Mouse (Mus musculus) forebrain, embryonic 11.5 days (tissue): ENCODE data around the gene Cfap126. TPM values are rescaled to one million over a fixed set of nuclear protein-coding genes. Genes with fewer than 3 reads are reported as not detected.
"Not testable (repeated sequence)": the region's sequence is repeated elsewhere in the genome, so short reads cannot be mapped to it uniquely, and the experiment has no call there.

ENCODE experiments used
- ATAC-seq: fragments of 200-750 bp; cut with Nextera tagmentation; replicated peaks from 2 replicates; pipeline ENCODE4 v1.8.0; 2017; ENCODE audit warnings: moderate TSS enrichment; ENCODE audit not compliant: low FRiP score
- DNase-seq: peaks from one replicate; pipeline ENCODE4 v3.0.0-alpha.2; 2017; ENCODE audit warnings: low spot score
- H3K27ac ChIP-seq: fragments of 300-500 bp; sonication (generic); 2 replicates; pipeline ENCODE4 v1.5.1; 2014; ENCODE audit warnings: low read depth, low read length
- H3K27me3 ChIP-seq: fragments of 300-500 bp; sonication (generic); 2 replicates; pipeline ENCODE4 v1.6.1; 2014; ENCODE audit warnings: mild to moderate bottlenecking, low read length, mixed read lengths; ENCODE audit not compliant: control insufficient read depth, insufficient read depth
- H3K36me3 ChIP-seq: fragments of 300-500 bp; sonication (generic); 2 replicates; pipeline ENCODE4 v1.6.1; 2014; ENCODE audit warnings: mild to moderate bottlenecking, low read length, moderate library complexity, mixed read lengths; ENCODE audit not compliant: control insufficient read depth, insufficient read depth
- H3K4me1 ChIP-seq: fragments of 300-500 bp; sonication (generic); replicated peaks from 2 replicates; pipeline ENCODE4 v1.6.1; 2014; ENCODE audit warnings: low read length, mixed read lengths; ENCODE audit not compliant: control insufficient read depth, insufficient read depth
- H3K4me2 ChIP-seq: fragments of 300-500 bp; sonication (generic); 2 replicates; pipeline ENCODE4 v1.6.1; 2014; ENCODE audit warnings: low read depth, mild to moderate bottlenecking, low read length, moderate library complexity, mixed read lengths; ENCODE audit not compliant: severe bottlenecking
- H3K4me3 ChIP-seq: fragments of 300-500 bp; sonication (generic); 2 replicates; pipeline ENCODE4 v1.5.1; 2014; ENCODE audit warnings: low read depth, low read length
- H3K9ac ChIP-seq: fragments of 300-500 bp; sonication (generic); 2 replicates; pipeline ENCODE4 v1.6.1; 2014; ENCODE audit warnings: low read length
- H3K9me3 ChIP-seq: fragments of 300-500 bp; sonication (generic); 2 replicates; pipeline ENCODE4 v1.6.1; 2016; ENCODE audit warnings: low read length, mixed read lengths; ENCODE audit not compliant: control insufficient read depth
- WGBS: fragments of 180-500 bp; shearing (Covaris S2); extraction: QIAGEN DNeasy Blood & Tissue Kit; methylation state at CpG from one replicate; pipeline ENCODE4 v1.1.7; 2014; 5-methylcytosine and 5-hydroxymethylcytosine counted together
- polyA plus RNA-seq: library from polyadenylated mRNA; unstranded; fragments of >200 nt; fragmentation: Nextera tagmentation; extraction: Ambion mirVana; gene quantifications from 2 replicates; pipeline ENCODE4 v1.2.1, GENCODE M21; 2014

Cfap126 gene
- polyA plus RNA-seq, 1 experiment from 2014 or later = 2.9 TPM

DNA sequence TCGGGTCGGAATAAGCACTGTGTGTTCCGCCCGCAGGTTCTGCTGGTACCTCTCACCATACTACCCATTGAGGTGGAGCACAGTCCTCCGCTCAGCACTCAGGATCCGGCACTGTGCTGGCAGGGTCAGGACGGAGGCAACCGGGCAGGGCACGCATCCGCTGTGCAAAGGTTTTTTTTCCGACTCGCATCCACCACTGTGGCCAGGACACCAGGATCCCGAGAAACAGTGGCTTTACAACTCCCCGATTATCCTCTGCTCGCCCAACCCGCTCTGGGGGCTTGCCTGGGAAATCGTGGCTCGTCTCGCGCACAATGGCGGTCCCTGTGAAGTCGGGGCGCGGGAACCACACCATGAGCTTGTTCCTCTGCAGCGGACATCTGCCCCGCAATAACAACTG lies 28.0 kb upstream of the Cfap126 start:
- DNase-seq = peak; percentile 72
- no peaks in the 10 kb centered on the region for H3K36me3 ChIP-seq
- no peaks in the 10 kb centered on the region for H3K9me3 ChIP-seq
- H3K27me3 ChIP-seq = peaks cover 9% of the 10 kb centered on the region
- no peaks in the 10 kb centered on the region for H3K4me1 ChIP-seq
- H3K4me2 ChIP-seq = peak overlapping the region; percentile 81
- no peak for ATAC-seq
- under 1% methylated on average over 26 of the region's 26 CpGs for WGBS
- H3K27ac ChIP-seq = no peak overlapping the region
- peak overlapping the region; percentile 48 for H3K4me3 ChIP-seq
- peak overlapping the region; percentile 62 for H3K9ac ChIP-seq

DNA sequence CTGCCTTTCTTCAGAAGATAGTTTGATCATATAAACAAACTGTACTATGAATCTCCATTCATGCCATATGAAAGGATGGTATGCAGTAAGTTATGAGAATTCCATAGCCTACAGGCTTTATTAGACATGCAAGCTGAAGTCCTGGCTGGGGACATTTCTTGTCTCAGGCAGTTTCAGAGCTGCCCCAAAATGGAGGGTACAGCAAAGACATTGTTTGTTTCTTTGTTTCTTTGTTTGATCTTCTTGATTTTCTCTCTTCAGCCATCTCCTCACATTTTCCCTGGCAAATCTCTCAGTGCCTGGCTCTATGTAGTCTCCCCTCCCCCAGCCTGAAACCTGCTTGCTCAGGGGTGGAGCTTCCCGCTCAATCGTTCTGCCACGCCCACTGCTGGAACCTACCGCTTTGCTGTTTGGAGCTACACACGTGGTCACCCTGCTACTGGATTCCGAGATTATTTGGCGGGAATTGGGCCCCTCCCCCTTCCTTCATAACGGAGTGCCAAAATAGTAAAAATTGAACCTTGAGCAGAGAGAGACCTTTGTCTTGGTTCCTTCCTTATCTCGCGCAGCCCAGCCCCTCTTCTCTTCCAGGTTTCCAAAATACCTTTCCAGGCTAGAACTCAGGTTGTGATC lies 25.4 kb upstream of the Cfap126 start:
- not testable (repeated sequence) for H3K9me3 ChIP-seq, H3K4me3 ChIP-seq, H3K4me1 ChIP-seq, H3K36me3 ChIP-seq, H3K9ac ChIP-seq, ATAC-seq, H3K27me3 ChIP-seq, H3K27ac ChIP-seq
- peak; percentile 60 for DNase-seq
- WGBS = under 1% methylated on average over 10 of the region's 10 CpGs
- peak overlapping the region; percentile 29; the same call in 1 of the 2 replicates for H3K4me2 ChIP-seq

DNA sequence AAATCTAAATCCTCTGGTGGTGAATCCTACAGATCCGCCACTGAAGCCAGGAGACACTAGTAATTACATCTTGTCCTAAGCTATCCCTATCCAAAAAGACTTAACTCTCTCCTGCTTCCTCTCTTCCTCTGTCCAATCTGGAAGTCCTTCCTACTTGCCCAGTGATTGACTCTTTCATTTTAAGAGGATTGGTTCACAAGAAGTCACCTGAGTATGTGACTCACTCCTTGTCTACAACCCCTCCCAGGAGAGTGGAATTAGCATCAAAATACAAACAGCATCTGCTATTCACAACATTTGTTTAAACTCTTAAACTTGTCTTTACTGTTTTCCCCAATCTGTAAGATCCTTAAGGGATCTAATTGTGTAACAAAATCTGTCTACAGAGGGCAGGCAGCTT lies 23.8 kb upstream of the Cfap126 start:
- no peak for ATAC-seq
- Histone ChIP-seq H3K4me1 (no peaks in the 10 kb centered on the region), H3K9ac (no peak overlapping the region), H3K27ac (no peak overlapping the region), H3K4me2 (no peak overlapping the region), H3K9me3 (no peaks in the 10 kb centered on the region), H3K27me3 (peaks cover 6% of the 10 kb centered on the region), H3K4me3 (no peak overlapping the region), H3K36me3 (no peaks in the 10 kb centered on the region)
- WGBS = 92% methylated on average over 1 of the region's 1 CpGs
- DNase-seq = no peak

DNA sequence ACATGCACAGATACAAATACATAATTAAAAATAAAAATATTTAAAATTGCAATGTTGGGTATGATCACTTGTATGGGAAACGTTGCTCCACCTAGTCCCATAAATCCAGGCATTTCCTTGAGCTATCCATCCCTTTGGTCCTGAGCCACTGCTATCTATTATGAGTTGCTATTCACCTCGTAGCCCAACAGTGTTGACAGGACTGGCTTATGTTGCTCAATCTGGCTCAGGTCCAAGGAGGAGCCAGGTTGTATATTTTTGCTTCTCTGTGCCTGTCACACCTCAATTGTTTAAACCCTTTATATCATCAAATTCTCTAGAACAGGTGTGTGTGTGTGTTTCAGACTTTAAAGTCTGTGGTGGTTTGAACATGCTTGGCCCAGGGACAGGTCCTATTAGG lies 23.0 kb upstream of the Cfap126 start:
- H3K9me3 ChIP-seq = no peaks in the 10 kb centered on the region
- H3K4me1 ChIP-seq = no peaks in the 10 kb centered on the region
- no peaks in the 10 kb centered on the region for H3K36me3 ChIP-seq
- 76% methylated on average over 2 of the region's 2 CpGs for WGBS
- H3K27ac ChIP-seq = no peak overlapping the region
- no peak overlapping the region for H3K4me3 ChIP-seq
- no peak for DNase-seq
- ATAC-seq = no peak
- H3K4me2 ChIP-seq = no peak overlapping the region
- H3K9ac ChIP-seq = no peak overlapping the region
- peaks cover 6% of the 10 kb centered on the region for H3K27me3 ChIP-seq

DNA sequence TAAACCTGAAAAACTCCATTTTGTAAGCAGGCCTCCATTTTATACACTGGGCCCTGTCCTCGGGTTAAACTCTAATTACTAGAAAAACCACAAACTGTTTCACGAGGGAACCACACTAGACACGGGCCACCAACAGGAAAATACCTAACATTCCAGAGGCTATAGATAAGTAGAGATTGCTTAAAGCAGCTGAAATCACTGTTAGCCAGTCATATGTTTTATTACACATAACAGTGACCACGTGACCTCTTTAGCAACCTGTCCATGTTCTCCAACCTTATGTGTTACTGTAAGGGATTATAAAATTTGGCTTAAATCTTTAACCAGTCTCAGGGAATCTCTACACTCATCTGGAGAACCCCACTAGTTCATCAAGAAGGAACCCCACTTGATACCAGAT lies 19.3 kb upstream of the Cfap126 start:
- H3K27me3 ChIP-seq = no peaks in the 10 kb centered on the region
- 78% methylated on average over 4 of the region's 4 CpGs for WGBS
- no peak overlapping the region for H3K9ac ChIP-seq
- H3K9me3 ChIP-seq = no peaks in the 10 kb centered on the region
- no peaks in the 10 kb centered on the region for H3K36me3 ChIP-seq
- no peak for DNase-seq
- no peak overlapping the region for H3K4me3 ChIP-seq
- H3K27ac ChIP-seq = no peak overlapping the region
- no peak for ATAC-seq
- no peaks in the 10 kb centered on the region for H3K4me1 ChIP-seq
- H3K4me2 ChIP-seq = no peak overlapping the region

DNA sequence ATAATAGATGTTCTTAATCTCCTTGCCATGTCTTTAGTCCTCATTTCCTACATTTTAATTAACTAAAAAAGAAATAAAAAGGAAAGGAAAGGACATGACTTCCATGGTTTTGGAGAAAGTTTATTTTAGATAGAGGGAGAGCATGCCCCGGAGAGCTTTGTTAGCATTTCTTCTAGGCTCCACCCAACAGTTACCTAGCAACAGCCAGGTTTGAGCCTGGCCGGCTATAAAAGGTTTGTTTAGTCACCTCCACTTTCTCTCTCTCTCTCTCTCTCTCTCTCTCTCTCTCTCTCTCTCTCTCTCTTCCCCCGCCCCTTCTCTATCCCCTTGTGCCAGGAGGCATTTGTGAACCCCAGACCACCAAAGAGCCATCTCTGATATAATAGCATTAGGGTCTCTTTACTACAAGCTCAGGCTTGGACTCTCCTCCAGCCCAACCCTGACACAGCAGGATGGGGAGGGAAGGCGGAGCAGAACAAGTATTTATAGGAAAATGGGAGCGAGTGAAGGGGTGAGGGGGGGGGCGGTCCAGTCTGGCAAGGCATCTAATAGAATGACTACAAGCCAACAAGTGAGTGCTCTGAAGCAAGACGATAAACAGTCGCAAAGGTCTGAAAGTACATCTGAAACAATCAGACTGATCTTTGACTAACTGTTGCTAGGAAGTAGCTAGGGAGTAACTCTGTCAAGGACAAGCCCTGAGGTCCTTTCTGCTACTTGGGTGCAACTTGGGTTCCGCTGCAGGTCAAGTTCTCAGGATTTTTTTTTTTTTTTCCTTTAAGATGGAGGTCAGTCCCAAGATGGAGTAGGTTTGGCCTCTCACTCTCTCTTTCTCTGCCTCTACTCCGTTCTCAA lies 17.4 kb upstream of the Cfap126 start:
- DNase-seq = no peak
- Histone ChIP-seq H3K4me1 (no peaks in the 10 kb centered on the region), H3K9ac (no peak overlapping the region), H3K36me3 (no peaks in the 10 kb centered on the region), H3K4me3 (no peak overlapping the region), H3K27ac (no peak overlapping the region), H3K27me3 (no peaks in the 10 kb centered on the region), H3K9me3 (no peaks in the 10 kb centered on the region), H3K4me2 (peak overlapping the region; percentile 6; the same call in 1 of the 2 replicates)
- 21% methylated on average over 10 of the region's 10 CpGs for WGBS
- no peak for ATAC-seq

DNA sequence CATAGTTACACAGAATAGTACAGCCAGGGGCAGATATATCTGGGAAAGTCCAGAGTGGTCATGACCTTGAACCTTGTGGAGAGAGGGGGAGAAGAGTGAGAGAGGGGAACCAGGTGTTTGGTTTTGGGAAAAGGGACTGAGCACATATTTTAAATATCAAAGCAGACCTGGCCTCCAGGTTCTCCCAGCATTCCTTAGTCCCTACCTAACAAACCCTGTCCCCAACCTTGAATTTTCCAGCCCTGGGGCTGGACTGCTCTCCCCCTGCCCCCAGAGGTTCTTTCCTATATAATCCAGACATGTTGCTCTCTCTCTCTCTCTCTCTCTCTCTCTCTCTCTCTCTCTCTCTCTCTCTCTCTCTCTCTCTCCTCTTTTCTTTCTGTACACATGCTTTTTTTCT lies 16.6 kb upstream of the Cfap126 start:
- H3K9me3 ChIP-seq = no peaks in the 10 kb centered on the region
- H3K9ac ChIP-seq = no peak overlapping the region

DNA sequence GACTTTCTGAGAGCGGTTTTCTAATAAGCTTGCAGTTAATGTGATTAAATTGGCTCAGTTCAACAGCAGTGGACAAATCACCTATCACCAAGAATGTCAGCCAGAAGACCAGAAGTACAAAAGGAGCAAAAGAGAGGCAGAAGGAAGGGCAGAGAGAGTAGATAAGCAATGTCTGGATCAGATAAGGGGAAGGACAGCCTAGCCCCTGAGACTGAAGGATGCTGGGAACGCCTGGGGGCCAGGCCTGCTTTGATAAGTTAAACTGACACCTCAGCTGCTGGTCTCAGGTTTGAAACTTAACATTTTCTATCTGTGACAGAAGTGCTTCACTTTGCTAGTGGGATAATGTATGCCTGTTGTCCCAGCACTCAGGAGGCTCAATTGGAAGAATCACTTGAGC lies 16.1 kb upstream of the Cfap126 start:
- Histone ChIP-seq H3K9me3 (no peaks in the 10 kb centered on the region), H3K4me3 (no peak overlapping the region), H3K4me2 (no peak overlapping the region), H3K27me3 (no peaks in the 10 kb centered on the region), H3K36me3 (no peaks in the 10 kb centered on the region), H3K4me1 (no peaks in the 10 kb centered on the region), H3K9ac (no peak overlapping the region), H3K27ac (no peak overlapping the region)
- DNase-seq = no peak
- no peak for ATAC-seq
- 61% methylated on average over 2 of the region's 2 CpGs for WGBS

More for the DNA sequence above, 16.6 kb upstream of the Cfap126 start:
- DNase-seq (no peak), ATAC-seq (no peak)
- H3K4me1 ChIP-seq = no peaks in the 10 kb centered on the region
- H3K27me3 ChIP-seq = no peaks in the 10 kb centered on the region
- H3K27ac ChIP-seq = no peak overlapping the region
- H3K4me3 ChIP-seq = no peak overlapping the region
- no peak overlapping the region for H3K4me2 ChIP-seq
- H3K36me3 ChIP-seq = no peaks in the 10 kb centered on the region
